Mouse (Mus musculus): ENCODE results near the gene Mitf.
A peak's percentile ranks its signal among the peaks of the same experiment; 100 is the strongest.

Mitf gene

GRCm38 (mm10) chr6:97806781-97807743, at the start of gene Mitf:
Gene Mitf, plus strand, starts transcription at chr6:97807052.
- peak; percentile 83 to 88 for DNase-seq (ENCODE audit: low spot score in 2 of 2)

DNA sequence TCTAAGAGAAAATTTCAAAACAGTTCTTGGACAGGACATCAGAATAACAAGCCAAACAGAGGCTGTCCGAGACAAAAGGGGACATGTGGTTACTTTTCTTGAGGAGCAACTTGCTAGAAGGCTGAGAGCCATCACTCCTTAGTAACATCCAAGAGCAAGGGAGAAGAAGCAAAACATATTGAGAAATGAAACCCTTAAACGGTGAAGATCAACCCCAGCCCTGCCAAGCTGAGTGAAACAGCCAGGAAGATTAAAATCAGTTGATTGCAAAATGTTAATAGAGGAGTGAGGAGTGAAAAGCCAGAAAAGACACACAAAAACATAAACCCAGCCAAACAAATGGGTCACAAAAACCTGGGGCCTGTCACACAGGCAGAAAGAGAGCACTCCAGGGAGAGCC, 49.5 kb upstream of the Mitf start:
- no peak for DNase-seq (ENCODE audit: low spot score in 2 of 2)

- DNase-seq (ENCODE audit: low spot score in 2 of 2), result no peak
These were observed 48.0 kb upstream of the Mitf start for GRCm38 (mm10) chr6:97758884-97759283.

DNA sequence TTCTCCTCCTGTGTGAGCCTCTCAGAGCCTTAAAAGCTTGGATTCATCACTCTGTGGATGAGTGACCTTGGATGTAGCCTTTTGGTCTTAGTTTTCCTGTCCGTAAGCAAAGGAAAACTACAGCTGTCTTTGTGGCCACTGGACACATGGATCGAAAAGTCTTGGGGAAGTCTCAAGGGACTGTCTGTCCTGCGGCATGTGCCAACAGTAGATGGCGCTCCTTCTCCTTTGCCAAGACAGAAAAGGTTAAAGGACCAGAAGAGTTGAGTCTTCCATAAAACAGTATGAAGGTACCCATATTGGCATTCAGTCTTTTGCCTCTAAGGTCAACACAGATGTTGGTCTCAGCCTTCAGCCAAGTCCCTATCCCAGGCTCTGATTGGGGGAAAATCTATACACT, 47.6 kb upstream of the Mitf start:
- DNase-seq (ENCODE audit: low spot score in 2 of 2), result peak in 1 of 2 experiments; percentile 26

- DNase-seq (ENCODE audit: low spot score in 2 of 2), result no peak
These were observed 45.5 kb upstream of the Mitf start for GRCm38 (mm10) chr6:97761326-97761725.

DNA sequence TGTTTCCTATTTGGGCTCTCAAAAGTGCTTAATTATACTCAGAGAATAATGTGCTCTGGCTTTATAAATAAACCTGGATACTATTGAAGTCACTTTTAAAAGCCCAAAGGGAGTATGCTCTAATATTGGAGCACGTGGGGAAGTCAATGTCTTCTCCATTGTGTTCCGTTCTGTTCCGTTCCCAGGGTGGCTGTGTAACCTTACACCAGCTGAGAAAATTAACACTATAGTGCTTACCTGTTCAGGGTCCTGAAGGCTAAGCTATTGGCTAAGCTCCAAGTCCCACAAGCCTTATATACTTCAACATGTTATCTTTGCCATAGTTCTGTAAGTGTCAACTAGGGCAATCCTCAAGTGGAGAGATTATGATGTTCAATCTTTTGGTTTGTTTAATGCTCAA, 42.9 kb upstream of the Mitf start:
- DNase-seq (ENCODE audit: low spot score in 2 of 2), result no peak

DNA sequence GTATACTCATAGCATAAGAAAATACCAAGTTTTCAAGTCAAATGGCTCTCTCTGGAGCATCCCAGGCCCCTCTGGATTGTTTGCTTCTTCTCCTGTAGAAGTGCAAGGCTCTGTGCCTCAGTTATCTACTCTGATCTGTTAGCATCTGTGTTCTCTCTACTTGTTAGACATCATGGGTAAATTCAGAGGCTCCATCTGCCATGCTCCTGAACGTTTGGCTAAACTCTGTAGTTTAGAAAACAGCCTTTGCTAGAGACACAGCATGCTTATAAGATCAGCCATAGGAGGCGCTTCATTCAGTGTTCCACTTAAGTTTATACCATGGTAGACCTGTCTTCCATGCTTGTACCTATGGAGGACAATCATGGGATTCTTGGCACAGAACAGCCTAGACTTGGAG, 39.0 kb upstream of the Mitf start:
- DNase-seq (ENCODE audit: low spot score in 2 of 2), result no peak

GRCm38 (mm10) chr6:97769549-97769948, 37.3 kb upstream of the Mitf start:
- DNase-seq (ENCODE audit: low spot score in 2 of 2), result no peak

DNA sequence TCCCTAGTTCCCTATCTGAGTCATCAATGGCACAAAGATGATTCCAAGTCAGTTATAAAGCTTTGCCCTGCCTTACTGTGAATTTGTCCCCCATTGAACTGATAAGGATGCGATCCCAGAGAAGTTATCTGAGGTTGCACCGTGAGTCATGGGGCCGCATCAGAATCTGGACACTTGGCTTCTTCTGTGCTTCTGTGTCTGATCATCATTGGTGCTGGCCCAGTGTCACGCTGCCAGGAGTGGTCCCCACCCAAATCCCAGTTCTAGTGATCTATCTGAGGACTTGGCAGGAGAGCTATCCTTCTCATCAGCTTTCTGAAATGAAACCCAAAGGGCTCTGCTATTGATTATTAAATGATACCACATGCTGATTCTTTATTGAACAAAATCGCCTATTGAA, 25.5 kb upstream of the Mitf start:
- DNase-seq (ENCODE audit: low spot score in 2 of 2), result no peak

GRCm38 (mm10) chr6:97782291-97782690, 24.6 kb upstream of the Mitf start:
- DNase-seq (ENCODE audit: low spot score in 2 of 2), result no peak

DNA sequence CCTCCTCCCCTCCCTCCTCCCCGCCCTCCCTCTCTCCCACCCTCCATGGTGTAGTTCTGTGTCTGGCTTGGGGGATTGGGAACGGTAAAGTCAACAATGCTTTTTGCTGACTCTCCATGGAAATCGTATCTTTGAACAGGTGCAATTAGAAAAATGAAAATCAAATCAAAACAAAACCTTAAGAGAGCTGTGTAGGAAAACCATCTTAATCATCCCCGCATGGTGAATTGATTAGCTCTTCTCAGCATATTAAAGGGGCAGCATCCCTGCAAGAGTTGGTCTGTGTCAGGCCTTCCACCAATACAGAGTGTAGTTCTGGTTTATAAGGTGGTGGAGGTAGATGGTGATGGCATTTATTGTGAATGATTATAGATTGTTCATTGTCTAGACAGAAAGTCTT, 20.0 kb upstream of the Mitf start:
- DNase-seq (ENCODE audit: low spot score in 2 of 2), result no peak

DNA sequence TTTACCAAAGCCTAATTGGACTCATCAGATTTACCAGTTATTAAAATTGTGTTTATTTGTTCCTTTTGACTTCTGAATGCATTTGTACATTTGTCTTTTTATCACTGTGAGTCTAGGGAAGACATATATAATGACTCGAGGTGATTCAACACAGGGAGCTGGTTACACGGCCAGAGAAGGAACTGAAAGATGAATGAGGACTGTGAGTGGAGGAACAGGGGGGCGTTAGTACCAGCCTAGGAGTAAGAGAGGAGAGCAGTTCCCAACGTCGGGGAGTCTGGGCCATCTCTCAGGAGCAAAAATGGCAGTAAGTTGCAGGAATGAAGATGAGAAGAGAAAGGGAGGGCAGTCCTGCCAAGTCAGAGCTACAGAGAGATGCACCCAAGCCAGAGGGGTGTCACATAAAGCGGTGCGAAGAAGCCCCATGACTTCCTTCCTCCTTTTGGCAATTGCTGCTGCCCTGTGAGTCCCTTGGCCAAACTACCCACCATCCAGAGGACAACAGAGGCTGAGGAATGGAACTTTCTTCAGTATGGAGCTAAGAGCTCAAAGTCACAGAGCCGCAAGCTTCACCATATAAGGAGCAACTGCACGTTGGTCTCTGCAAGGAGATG, 18.4 kb upstream of the Mitf start:
- no peak for DNase-seq (ENCODE audit: low spot score in 2 of 2)

- DNase-seq (ENCODE audit: low spot score in 2 of 2), result no peak
These were observed 17.2 kb upstream of the Mitf start for GRCm38 (mm10) chr6:97789700-97790099.

DNA sequence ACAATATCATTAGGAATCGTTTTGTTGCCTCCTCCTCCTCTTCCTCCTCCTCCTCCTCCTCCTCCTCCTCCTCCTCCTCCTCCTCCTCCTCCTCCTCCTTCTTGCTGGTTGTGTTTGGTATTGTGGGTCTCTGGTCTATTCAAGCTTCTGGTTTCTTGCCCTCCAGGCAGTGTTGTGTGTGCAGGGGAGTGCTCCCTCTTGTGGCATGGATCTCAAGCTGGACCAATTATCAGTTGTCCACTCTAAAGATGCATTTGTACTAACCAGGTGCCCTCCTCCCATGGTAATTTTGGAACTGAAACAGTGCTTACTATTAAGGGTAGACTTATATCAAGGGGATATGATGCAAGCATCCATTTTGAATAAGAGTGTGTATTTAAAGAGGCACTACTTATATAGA, 14.7 kb upstream of the Mitf start:
- no peak for DNase-seq (ENCODE audit: low spot score in 2 of 2)

- no peak for DNase-seq (ENCODE audit: low spot score in 2 of 2)
These were observed 11.7 kb upstream of the Mitf start for GRCm38 (mm10) chr6:97795175-97795574.

- no peak for DNase-seq (ENCODE audit: low spot score in 2 of 2)
These were observed 6.2 kb upstream of the Mitf start for GRCm38 (mm10) chr6:97800615-97801014.

GRCm38 (mm10) chr6:97806051-97806450, 801 bp upstream of the Mitf start:
- DNase-seq (ENCODE audit: low spot score in 2 of 2), result no peak

GRCm38 (mm10) chr6:97814191-97814590, 7.3 kb downstream of the Mitf start:
- DNase-seq (ENCODE audit: low spot score in 2 of 2), result no peak

DNA sequence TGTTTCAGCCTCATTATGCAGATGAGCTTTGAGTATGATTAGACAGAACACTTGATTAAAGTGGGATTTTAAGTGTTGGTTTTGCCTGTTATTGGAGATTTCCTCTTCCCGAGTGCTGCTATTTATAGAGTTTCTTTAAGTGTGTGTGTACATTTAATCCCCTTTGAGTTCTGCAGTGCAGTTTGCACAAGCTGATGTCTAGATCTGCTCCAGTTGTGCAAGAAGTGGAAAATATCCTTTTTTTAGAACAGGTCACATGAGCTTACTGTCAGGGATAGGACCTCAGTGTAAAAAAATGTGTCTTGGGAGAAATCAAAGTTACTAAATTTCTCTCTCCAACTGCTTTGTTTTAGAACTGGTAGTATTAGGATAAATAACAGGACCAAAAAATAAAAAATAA, 8.9 kb downstream of the Mitf start:
- no peak for DNase-seq (ENCODE audit: low spot score in 2 of 2)

GRCm38 (mm10) chr6:97816806-97817205, 10.0 kb downstream of the Mitf start:
- DNase-seq (ENCODE audit: low spot score in 2 of 2), result no peak

DNA sequence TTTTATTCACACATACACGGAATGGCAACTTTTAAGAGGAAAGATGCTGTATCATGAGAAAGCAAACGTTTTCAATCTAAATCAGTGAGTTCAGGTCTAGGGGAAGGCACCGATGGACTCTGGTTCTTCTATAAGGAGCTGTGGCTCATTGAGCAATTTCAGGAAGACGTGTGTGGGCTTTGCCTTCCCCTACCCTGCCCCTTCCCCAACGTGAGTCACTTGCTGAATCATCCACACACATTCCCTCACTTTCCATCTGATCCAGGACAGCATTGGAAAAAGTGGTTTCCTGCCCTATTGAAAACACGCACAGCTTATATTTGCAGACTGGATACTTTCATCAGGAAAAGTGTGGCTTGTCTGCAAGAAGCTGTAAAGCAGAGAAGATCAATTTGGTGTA, 11.3 kb downstream of the Mitf start:
- DNase-seq (ENCODE audit: low spot score in 2 of 2), result no peak

DNA sequence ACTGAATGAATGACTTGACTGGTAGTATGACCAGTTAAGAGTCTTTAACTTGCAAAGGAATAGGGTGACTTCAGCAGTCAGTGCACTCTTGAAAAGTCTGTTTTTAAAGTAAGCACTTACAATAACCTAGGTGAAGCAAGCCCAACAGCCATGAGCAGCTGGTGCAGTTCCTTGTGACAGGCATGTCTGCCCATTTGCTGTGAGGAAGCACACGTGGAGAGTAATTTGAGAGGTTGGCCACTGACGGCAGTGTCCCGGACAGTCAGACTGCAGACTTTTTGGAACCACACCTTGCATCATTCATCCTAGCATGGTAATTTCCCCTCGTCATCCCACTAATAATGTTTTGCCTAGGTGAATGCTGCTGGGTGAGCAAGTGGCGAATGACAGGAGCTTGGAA, 12.1 kb downstream of the Mitf start:
- DNase-seq (ENCODE audit: low spot score in 2 of 2), result no peak

GRCm38 (mm10) chr6:97820505-97820904, 13.7 kb downstream of the Mitf start:
- DNase-seq (ENCODE audit: low spot score in 2 of 2), result no peak

Measured in urinary bladder, postnatal 4 days (tissue).